Mouse (Mus musculus): Measurements from ENCODE around the gene Rps21.

The Rps21 gene

GRCm38 (mm10) chr2:180229129-180229528 is 28.0 kb upstream of the Rps21 start:
- no peak for DNase-seq (ENCODE audit: low spot score in 2 of 2)

- no peak for DNase-seq (ENCODE audit: low spot score in 2 of 2)
Observed at GRCm38 (mm10) chr2:180230482-180230881, 26.7 kb upstream of the Rps21 start.

GRCm38 (mm10) chr2:180233101-180233904 is 23.9 kb upstream of the Rps21 start:
- DNase-seq (ENCODE audit: low spot score in 2 of 2), result no peak

GRCm38 (mm10) chr2:180234353-180234752 is 22.8 kb upstream of the Rps21 start:
- no peak for DNase-seq (ENCODE audit: low spot score in 2 of 2)

- DNase-seq (ENCODE audit: low spot score in 2 of 2), result peak in 1 of 2 experiments; percentile 26
Observed at GRCm38 (mm10) chr2:180234980-180235379, 22.2 kb upstream of the Rps21 start.

GRCm38 (mm10) chr2:180235788-180236187 is 21.4 kb upstream of the Rps21 start:
- no peak for DNase-seq (ENCODE audit: low spot score in 2 of 2)

GRCm38 (mm10) chr2:180236500-180236899 is 20.7 kb upstream of the Rps21 start:
- peak in 1 of 2 experiments; percentile 57 for DNase-seq (ENCODE audit: low spot score in 2 of 2)

GRCm38 (mm10) chr2:180236930-180237329 is 20.2 kb upstream of the Rps21 start:
- DNase-seq (ENCODE audit: low spot score in 2 of 2), result peak in 1 of 2 experiments; percentile 67

GRCm38 (mm10) chr2:180237601-180238345 is 19.4 kb upstream of the Rps21 start:
- DNase-seq (ENCODE audit: low spot score in 2 of 2), result peak; percentile 7 to 23

GRCm38 (mm10) chr2:180238591-180238990 is 18.6 kb upstream of the Rps21 start:
- no peak for DNase-seq (ENCODE audit: low spot score in 2 of 2)

GRCm38 (mm10) chr2:180243108-180243507 is 14.1 kb upstream of the Rps21 start:
- DNase-seq (ENCODE audit: low spot score in 2 of 2), result no peak

GRCm38 (mm10) chr2:180247916-180248315 is 9.3 kb upstream of the Rps21 start:
- no peak for DNase-seq (ENCODE audit: low spot score in 2 of 2)

GRCm38 (mm10) chr2:180248947-180249660 is 8.1 kb upstream of the Rps21 start:
- no peak for DNase-seq (ENCODE audit: low spot score in 2 of 2)

GRCm38 (mm10) chr2:180250930-180251611 is 6.1 kb upstream of the Rps21 start:
- DNase-seq (ENCODE audit: low spot score in 2 of 2), result peak; percentile 78 to 88

- no peak for DNase-seq (ENCODE audit: low spot score in 2 of 2)
Observed at GRCm38 (mm10) chr2:180251838-180252237, 5.3 kb upstream of the Rps21 start.

GRCm38 (mm10) chr2:180254436-180255209 is 2.6 kb upstream of the Rps21 start:
- DNase-seq (ENCODE audit: low spot score in 2 of 2), result no peak

GRCm38 (mm10) chr2:180255701-180256100 is 1.5 kb upstream of the Rps21 start:
- DNase-seq (ENCODE audit: low spot score in 2 of 2), result no peak

- peak in 1 of 2 experiments; percentile 22 for DNase-seq (ENCODE audit: low spot score in 2 of 2)
Observed at GRCm38 (mm10) chr2:180256296-180257000, 729 bp upstream of the Rps21 start.

- no peak for DNase-seq (ENCODE audit: low spot score in 2 of 2)
Observed at GRCm38 (mm10) chr2:180257963-180258865, 1.0 kb downstream of the Rps21 start.

Measured in spleen, postnatal 10 days (tissue).